Mouse (Mus musculus): ENCODE data around the gene Cdk5rap2. TPM values are rescaled to one million over a fixed set of nuclear protein-coding genes. Genes with fewer than 3 reads are reported as not detected.
A peak's percentile ranks its signal among the peaks of the same experiment; 100 is the strongest.

Cdk5rap2 gene
- polyA plus RNA-seq (2012; rRNA removed): 3.3 and 3.6 TPM in 2 replicates

DNA sequence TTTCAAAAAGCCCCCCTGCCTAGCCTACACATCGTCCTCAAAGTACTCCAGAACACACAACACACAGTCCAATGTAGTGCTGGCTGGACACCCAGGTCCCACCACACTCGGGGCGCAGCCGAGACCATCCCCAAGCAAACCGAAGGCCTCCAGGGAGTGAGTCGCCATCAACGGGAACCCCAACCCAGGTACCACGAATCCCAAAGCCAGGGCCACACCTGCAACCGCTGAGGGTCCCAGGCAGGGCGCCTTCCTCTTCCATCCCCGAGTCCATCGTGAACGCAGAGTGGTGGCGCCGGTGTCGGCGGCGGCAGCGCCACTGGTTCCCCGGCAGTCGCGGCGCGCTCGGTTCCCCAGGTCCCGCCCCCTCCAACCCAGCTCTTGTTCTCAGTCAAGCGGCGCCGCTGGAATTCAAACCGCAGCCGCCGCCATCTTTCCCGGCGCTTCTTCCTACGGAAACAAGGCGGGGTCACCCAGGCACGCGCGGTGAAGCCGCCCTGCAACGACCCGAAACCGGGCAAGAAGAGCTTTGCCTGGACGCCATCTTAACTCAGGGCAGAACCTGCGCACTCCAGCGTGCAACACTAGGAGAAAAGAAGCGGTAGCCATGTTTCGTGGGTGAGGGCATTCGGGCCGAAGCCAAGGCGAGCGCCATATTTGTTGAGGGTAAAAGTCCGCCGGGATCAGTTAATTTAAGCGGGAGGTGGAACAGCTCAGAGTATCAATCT, at the start of gene Cdk5rap2:
Gene Cdk5rap2, minus strand, starts transcription at position 450 of the 728 bp plus-strand sequence.
- peak; percentile 87 for DNase-seq (ENCODE audit: low read depth, low spot score)
- under 1% methylated on average over 55 of the region's 55 CpGs for WGBS

DNA sequence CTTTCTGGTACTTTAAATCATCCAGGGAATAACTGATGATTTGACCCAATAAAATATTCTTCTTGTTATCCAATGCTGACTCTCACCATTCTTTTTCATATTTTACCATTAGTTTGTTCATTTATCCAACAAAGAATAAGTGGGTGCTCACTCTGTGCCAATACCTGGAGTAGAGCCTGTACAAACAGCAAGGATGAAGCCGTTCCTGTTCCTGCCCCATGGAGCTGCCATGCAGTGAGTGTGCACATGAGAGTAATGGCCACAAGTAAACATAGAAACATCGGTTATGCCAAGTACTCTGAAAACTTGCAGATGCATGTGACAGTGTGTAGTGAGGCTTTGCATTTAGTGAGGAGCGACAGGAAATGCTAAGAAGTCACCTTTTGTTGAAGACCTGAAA, 41.9 kb upstream of the Cdk5rap2 start:
- no peak for DNase-seq (ENCODE audit: low read depth, low spot score)
- WGBS: 64% methylated on average over 3 of the region's 3 CpGs

DNA sequence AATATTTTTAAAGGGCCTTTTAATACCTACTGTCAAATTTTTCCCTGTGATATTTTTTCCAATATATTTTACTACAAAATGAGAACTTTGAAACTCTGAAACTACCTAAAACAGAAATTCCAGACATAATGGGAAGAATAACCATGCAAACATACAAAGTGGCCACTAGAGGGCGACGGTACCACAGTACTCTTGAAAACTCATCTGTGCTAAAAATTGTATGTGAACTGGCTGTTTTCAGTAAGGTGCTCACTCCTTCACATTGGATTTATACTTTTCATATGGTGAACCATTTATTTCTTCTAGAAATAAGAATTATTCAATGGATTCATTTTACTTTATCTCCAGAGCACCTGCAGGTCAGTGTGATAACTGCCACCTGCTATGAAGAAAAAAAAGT, 41.5 kb upstream of the Cdk5rap2 start:
- WGBS: under 1% methylated on average over 2 of the region's 2 CpGs
- DNase-seq (ENCODE audit: low read depth, low spot score): peak; percentile 29

DNA sequence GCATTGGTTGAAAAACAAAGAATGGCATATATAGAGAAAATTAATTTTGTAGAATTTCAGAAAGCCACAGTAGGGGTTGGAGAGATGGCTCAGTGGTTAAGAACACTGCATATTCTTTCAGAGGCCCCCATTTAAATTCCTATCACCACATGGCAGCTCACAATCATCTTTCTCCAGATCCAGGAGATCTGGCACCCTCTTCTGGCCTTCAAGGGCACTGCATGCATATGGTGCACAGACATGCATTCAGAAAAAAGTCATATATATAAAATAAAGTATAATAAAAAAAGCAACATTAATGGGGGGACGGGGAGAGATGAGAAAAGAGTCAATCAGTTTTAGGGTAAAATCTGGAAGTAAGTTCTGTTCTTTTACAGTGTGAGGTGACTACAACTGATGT, 39.4 kb upstream of the Cdk5rap2 start:
- DNase-seq (ENCODE audit: low read depth, low spot score): no peak
- WGBS: 84% methylated on average over 1 of the region's 1 CpGs

DNA sequence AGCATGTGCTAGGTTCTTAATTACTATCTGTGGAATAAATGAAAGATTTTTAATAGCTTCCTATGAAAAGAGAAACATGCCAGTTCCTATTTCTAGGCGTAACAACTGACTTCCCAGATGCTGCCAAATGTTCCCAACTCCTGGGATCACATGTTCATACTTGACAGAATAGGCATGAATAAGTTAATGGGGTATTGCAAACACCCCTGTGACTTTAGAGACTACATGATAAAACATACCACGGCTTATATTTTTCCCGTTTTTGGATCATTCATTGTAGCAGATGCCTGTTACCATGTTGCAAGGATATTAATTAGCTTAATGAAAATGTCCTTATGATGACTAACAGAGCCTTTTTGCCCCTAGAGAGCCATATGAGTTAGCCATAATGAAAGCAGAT, 36.5 kb upstream of the Cdk5rap2 start:
- no peak for DNase-seq (ENCODE audit: low read depth, low spot score)
- 92% methylated on average over 3 of the region's 3 CpGs for WGBS

DNA sequence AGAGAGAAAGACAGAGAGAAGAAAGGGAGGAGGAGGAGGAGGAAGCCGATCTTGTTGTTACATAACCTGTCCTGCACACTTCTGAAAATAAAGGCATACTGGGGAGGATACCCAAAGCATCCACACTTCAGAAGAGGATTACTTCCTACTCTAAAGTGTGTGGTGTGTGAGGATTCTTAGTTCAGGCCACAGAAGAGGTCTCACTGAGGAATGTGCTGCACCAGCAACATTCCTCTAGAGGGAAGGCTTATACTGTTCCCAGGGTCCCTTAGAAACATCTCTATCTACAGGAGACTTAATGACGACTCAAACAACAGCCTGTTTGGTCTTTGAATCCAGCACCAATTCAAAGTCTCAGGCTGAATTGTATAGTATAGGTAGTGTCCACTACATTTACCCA, 10.0 kb upstream of the Cdk5rap2 start:
- 69% methylated on average over 2 of the region's 2 CpGs for WGBS

DNA sequence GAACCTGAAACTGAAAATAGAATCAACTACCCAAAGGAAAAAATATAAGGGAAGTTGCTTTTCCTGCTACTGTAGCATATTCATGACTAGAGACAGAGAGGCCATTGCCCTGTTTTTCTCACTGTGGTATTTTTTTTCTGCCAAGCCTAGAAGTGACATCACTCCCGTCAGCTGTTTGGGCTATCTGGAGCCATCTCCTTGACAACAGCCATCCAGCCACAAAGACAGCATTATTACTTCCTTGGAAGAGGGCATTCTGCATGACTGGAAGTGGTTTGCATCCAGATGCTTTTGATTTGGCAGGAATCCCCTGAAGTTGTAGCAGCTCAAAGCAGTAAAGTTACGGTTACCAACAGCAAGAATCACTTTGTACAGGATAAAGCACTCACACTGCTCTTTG, 1.9 kb upstream of the Cdk5rap2 start:
- WGBS: 58% methylated on average over 2 of the region's 2 CpGs
- DNase-seq (ENCODE audit: low read depth, low spot score): no peak

More for the DNA sequence above, 10.0 kb upstream of the Cdk5rap2 start:
- DNase-seq (ENCODE audit: low read depth, low spot score): no peak

DNA sequence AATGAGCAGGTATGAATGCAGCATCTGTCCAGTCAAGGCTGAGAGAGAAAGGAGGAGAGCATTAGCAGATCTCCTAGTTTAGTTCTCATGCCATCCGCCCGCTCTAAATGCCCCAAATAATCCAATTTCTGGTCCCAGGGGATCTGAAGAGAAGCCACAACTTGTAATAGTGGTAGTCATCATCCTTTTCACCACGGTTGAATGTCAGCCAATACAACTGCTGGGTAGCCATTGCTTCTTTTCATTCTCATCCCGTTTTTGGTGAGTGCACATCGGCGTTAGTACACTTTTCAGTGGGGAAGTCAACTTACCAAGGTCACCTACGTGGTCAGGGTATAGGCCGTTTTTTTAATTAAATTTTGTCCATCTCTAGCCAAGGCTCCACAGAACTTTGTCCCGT, 787 bp downstream of the Cdk5rap2 start:
- WGBS: 18% methylated on average over 9 of the region's 9 CpGs
- DNase-seq (ENCODE audit: low read depth, low spot score): no peak

DNA sequence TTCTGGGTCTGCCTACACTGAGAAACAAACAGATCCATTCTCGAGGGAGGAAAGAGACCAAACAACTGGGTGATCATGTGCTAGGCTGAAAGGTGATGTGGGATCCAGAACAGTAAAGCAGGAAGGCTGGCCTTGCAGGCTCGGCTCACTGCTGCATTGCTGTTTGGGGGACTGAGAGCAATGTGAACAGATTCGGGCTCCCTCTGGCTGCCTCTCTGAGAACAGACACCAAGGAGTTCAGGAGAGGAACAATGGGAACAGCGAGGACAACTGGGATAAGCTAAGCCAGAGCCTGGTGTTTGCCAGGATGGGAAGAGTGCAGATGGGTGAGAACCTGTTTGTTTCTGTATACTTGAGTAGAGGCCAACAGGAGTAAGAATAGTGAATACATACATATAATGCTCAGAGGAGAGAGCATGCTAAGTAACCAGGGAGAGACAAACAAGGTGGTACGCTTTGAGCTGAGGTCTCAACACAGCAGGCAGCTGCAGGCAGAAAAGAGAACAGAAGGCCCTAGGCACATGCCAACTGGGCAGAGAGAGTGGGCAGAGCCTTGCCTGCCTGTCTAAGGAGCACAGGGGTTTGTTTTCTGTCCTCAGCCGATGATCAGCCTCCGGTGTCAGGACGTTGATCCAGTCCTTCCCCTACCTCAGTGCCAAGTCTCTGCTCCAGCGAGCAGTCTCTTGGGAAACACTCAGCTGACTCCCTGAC, 8.0 kb downstream of the Cdk5rap2 start:
- WGBS: 72% methylated on average over 9 of the region's 9 CpGs
- no peak for DNase-seq (ENCODE audit: low read depth, low spot score)

DNA sequence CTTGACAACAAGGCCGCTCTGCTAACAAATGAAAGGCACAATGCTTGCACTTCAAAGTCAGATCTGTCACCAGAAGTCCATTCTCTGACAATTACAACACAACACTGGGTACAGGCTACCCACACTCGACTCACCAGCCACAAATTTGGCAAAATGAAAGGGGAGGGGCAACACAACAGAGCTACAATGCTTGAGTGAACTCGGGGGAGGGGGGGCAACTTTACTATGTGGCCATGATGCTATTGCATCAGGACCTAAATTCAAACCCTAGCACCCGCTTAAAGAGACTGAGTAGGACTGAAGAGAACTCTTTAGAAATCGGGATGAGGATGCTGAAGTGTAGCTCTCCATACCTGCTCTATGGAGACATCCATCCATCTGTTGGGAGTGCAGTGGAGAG, 10.8 kb downstream of the Cdk5rap2 start:
- DNase-seq (ENCODE audit: low read depth, low spot score): no peak
- WGBS: 88% methylated on average over 5 of the region's 5 CpGs

DNA sequence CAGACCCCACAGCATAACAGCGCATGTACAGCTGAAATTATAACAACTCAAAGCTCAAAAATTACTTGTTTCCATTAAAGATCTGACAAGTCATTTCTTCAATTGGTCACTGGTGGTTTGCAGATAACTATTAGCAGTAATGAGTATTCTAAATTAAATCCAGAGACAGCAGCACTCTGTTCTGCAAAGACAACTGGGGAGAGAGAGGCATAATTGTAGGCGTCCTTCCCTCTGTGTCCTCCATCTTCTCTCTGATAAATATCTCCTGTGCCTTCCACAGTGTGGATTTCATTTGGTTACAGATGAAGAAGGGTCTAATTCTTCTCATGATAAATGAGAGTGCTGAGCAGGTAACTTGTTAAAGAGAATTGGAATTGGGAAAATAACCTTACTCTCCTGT, 11.2 kb downstream of the Cdk5rap2 start:
- WGBS: 90% methylated on average over 2 of the region's 2 CpGs

DNA sequence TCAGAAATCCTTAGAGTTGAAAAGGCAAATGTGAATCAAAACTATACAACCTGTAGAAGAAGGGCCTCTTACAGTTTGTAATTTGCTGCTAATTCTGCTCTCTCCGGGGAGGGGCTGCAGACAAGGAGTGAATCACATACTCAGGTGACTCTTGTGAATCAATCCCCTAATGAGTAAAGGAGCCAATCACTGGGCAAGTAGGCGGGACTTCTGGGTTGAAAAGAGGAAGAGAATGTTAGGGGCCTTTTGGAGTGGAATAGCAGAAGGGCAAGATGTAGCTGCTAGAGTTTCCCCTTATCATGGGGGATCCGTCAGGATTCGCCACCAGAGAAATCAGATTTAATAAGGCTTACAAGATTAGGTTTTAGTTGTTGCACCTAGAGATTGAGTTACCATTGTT, 12.2 kb downstream of the Cdk5rap2 start:
- 84% methylated on average over 4 of the region's 4 CpGs for WGBS
- no peak for DNase-seq (ENCODE audit: low read depth, low spot score)

More for the DNA sequence above, 11.2 kb downstream of the Cdk5rap2 start:
- no peak for DNase-seq (ENCODE audit: low read depth, low spot score)

DNA sequence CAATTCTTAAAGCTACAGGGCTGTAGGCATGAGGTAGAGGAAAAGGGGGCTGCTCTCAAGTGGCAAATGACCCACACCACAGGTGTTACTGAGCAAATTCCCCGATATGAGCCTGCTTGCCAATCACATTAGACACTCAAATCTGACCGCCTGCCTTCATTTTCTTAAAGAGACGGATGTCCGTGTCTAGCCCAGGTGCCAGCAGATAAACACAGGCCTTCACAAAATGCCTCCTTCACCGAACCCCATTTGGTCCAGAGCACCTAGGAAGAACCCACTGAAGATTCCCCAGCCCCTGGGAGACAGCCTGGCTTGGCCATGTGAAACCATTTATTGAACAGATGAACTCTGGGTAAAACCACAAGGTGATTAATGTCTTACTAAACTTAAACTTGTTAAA, 13.5 kb downstream of the Cdk5rap2 start:
- 94% methylated on average over 5 of the region's 5 CpGs for WGBS
- no peak for DNase-seq (ENCODE audit: low read depth, low spot score)

DNA sequence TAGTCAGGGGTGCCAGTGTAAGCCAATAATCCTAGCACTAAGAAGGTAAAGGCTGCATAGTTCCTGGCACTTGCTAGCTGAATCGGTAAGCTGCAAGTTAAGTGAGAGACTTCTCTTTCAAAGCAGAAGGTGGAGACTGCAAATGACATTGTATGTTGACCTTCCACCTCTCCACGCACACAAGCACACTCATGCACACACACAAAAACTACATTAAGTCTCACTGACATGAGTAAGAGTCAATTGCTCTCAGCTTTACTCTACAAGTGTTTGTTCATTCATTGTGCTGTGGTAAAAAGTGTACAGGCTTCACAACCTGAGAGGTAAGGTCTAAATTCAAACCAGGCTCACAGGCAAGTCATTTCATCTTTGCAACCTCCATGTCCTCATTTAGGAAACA, 15.5 kb downstream of the Cdk5rap2 start:
- no peak for DNase-seq (ENCODE audit: low read depth, low spot score)
- 83% methylated on average over 2 of the region's 2 CpGs for WGBS

DNA sequence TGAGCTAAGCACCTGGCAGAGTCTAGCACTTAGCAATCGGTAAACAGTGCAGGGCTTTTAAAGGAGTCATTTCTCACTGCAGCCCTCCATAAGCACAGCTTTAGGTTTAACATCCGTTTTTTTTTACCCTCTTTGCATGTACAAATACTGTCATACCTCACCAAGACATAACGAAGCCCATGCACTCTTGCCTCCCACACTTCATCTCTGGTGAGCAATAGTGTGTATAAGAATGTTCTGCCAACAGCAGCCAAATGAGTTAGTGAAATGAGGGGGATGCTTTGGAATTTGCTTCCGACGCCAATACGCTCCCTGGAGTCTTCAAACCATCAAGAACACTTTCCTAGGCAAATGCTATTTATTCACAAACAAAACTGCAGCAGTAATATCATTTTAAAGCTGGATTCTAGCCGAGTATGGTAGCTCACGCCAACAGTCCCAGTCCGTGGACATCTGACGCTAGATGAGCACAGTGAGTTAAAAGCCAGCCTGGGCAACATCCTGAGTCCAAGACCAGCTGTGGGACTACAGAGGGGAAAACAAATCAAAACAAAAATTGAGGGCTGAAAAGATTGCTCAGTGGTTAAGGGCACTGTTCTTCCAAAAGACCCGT, 18.4 kb downstream of the Cdk5rap2 start:
- 70% methylated on average over 11 of the region's 11 CpGs for WGBS
- DNase-seq (ENCODE audit: low read depth, low spot score): no peak

DNA sequence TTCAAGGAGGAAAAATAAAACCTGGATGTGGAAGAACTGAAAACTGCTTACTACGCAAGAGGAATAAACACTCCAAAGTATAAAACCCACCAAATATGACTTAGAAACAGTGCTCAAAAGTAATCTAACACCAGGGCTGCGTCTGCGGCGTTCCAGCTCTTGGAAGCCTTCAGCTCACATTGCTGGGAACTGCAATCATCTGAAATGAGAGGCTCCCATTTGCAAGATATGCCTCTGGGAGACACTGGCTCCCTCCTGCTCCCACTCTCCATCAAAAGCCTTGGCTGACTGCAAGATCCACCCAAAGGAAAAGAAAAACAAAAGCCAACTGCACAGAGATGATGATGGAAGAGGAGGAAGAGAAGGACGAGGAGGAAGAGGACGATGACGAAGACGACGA, 19.2 kb downstream of the Cdk5rap2 start:
- no peak for DNase-seq (ENCODE audit: low read depth, low spot score)
- 86% methylated on average over 9 of the region's 9 CpGs for WGBS

DNA sequence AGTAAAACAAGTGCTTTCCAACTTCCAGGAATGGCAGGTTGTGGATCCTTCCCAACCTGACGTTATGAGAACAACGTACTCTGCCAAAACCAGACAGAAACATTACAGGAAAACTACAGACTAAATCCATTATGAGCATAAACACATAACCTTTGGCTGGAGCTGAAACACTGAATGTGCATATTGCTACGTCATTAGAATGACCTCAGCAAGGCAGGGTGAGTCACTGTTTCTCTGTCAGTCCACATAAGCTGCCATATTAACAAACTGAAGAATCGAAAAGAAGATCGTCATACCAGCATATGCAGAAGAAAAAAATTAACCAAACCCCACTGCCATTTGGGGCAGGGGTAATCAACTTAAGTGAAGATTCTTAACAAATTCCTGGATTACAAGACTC, 24.0 kb downstream of the Cdk5rap2 start:
- 73% methylated on average over 5 of the region's 5 CpGs for WGBS
- DNase-seq (ENCODE audit: low read depth, low spot score): no peak

DNA sequence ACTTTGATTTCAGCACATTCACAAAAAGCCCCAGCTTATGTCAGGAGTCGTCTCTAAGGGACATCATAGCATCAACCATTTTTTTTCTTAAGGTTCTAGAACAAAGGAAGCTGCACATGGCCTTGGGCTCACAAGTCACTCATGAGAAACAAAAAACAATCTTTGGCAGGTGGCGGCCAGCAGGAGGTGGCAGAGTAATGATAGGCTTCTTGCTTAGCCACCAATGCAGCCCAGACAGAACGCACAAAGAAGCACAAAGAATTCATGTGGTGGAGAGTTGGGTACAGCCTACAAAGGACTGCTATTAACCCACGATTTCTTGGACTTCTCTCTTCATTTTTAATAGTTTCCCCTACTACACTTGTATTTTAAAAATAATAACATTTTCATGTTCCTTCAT, 32.9 kb downstream of the Cdk5rap2 start:
- 86% methylated on average over 4 of the region's 4 CpGs for WGBS
- DNase-seq (ENCODE audit: low read depth, low spot score): no peak

DNA sequence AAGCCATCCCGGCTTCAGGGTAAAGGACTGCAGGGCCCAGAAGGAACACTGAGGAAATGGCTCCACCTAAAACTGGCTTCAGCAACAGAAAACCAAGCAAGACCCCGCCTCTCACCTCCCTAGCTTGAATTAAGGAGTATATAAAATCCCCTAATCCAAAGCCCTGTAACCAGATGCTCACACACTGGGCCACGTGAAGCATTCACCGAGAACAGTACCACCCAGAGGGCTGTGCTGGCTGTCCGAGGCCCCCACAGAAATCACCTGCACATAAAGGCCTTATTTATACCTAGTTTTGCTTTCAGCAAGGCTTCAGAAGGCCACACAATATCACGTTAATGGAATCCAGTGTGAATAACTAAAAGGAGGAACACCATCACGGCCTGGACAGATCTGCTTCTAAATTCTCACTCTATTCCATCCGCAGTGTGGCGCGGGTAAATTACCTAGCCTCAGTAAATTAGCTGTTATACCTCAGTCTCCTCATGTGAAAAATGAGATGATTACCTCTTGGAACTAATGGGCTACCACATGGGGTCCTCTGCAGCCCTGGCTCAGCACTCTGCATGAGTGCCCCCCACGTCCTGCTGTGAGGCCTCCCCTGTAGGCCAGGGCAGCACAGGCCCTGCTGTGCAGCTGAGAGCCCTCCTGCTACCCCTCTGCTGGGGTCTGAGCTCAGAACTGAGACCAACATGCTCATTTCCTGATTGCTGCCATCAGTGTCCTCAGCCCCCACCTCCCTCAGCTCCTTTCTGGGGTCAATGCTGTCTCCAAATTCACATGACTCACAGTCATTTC, 45.0 kb downstream of the Cdk5rap2 start:
- DNase-seq (ENCODE audit: low read depth, low spot score): no peak
- WGBS: 94% methylated on average over 11 of the region's 11 CpGs

DNA sequence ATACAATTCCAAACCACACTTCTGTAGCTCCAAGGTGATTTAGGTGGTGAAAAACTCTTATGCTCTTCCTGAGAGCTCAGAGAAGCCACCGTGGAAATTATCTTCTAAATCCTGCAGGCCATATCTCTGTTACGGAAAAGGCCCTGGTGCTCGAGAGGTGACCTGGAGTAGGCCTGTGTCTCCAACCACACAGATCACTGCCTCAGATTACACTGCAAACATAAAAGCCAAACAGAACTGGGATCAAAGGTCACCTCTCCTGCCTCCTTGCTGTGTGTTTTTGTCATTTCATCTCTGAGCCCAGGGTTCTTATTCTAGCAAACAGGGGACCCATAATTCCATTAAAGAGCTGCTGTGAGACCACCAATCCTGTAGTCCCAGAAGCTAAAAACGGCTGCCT, 48.9 kb downstream of the Cdk5rap2 start:
- DNase-seq (ENCODE audit: low read depth, low spot score): peak; percentile 8
- WGBS: 36% methylated on average over 4 of the region's 4 CpGs
